Mouse (Mus musculus) lung, embryonic 15.5 days (tissue): Measurements from ENCODE around the gene Cenpv. TPM values are rescaled to one million over a fixed set of nuclear protein-coding genes. Genes with fewer than 3 reads are reported as not detected.

Experiments used
- polyA plus RNA-seq: library from polyadenylated mRNA; unstranded; fragments of >200 nt; fragmentation: Nextera tagmentation; extraction: Ambion mirVana; gene quantifications from 2 replicates; pipeline ENCODE4 v1.2.1, GENCODE M21; 2015

The Cenpv gene
- polyA plus RNA-seq, 1 experiment from 2014 or later, result 14.1 TPM

Other genes starting within 250 kb of the Cenpv start
- 7.7 and 9.0 TPM in 2 replicates for gene Pigl, start 80.8 kb downstream of the Cenpv start, polyA plus RNA-seq
- 145 and 156 TPM in 2 replicates for gene Ncor1, start 80.7 kb downstream of the Cenpv start, polyA plus RNA-seq
- gene Ubb, start 11.9 kb upstream of the Cenpv start, polyA plus RNA-seq, result 3,157 and 3,186 TPM in 2 replicates
- gene Trpv2, start 35.2 kb upstream of the Cenpv start, polyA plus RNA-seq, result 4.6 and 5.5 TPM in 2 replicates
- 12.6 and 13.0 TPM in 2 replicates for gene Lrrc75a, start 109.3 kb upstream of the Cenpv start, polyA plus RNA-seq
- 40.9 and 42.1 TPM in 2 replicates for gene Mmgt2, start 109.4 kb upstream of the Cenpv start, polyA plus RNA-seq
- 5.8 and 6.6 TPM in 2 replicates for gene Zfp287, start 192.6 kb upstream of the Cenpv start, polyA plus RNA-seq
- not detected in 2 replicates for gene Gm10428, start 213.8 kb upstream of the Cenpv start, polyA plus RNA-seq